Mouse (Mus musculus): Measurements from ENCODE around the gene Pdzk1.

Gene Pdzk1

GRCm38 (mm10) chr3:96882061-96882849 lies 53.2 kb downstream of the Pdzk1 start:
- no peak for DNase-seq (ENCODE audit: low spot score in 2 of 2)

- no peak for DNase-seq (ENCODE audit: low spot score in 2 of 2)
These were observed 54.6 kb downstream of the Pdzk1 start for GRCm38 (mm10) chr3:96883690-96884089.

GRCm38 (mm10) chr3:96902336-96902999 lies 73.4 kb downstream of the Pdzk1 start:
- no peak for DNase-seq (ENCODE audit: low spot score in 2 of 2)

- no peak for DNase-seq (ENCODE audit: low spot score in 2 of 2)
These were observed 75.3 kb downstream of the Pdzk1 start, which contains the start of gene Gja5 for GRCm38 (mm10) chr3:96904393-96904792. Gja5 (plus strand) TSS chr3:96904693.

- peak; percentile 84 to 95 for DNase-seq (ENCODE audit: low spot score in 2 of 2)
These were observed 75.9 kb downstream of the Pdzk1 start, which contains the start of gene Gpr89 for GRCm38 (mm10) chr3:96904851-96905541. Gpr89 (minus strand) TSS chr3:96905346.

GRCm38 (mm10) chr3:96905592-96905991 lies 76.5 kb downstream of the Pdzk1 start:
- DNase-seq (ENCODE audit: low spot score in 2 of 2) = no peak
